Mouse (Mus musculus) hindbrain, embryonic 11.5 days (tissue): ENCODE results near the gene Rbmxl1. TPM values are rescaled to one million over a fixed set of nuclear protein-coding genes. Genes with fewer than 3 reads are reported as not detected.

ENCODE experiments used
- ATAC-seq: fragments of 200-750 bp; cut with Nextera tagmentation; 2 replicates; pipeline ENCODE4 v1.8.0; 2017; ENCODE audit warnings: mild to moderate bottlenecking, moderate TSS enrichment, moderate library complexity; ENCODE audit not compliant: low FRiP score
- DNase-seq: peaks from one replicate; pipeline ENCODE4 v3.0.0-alpha.2; 2015; ENCODE audit warnings: low spot score
- H3K27ac ChIP-seq: fragments of 300-500 bp; sonication (generic); 2 replicates; pipeline ENCODE4 v1.5.1; 2014; ENCODE audit warnings: mild to moderate bottlenecking, low read depth, low read length
- H3K27me3 ChIP-seq: fragments of 300-500 bp; sonication (generic); 2 replicates; pipeline ENCODE4 v1.6.1; 2014; ENCODE audit warnings: mild to moderate bottlenecking, low read length, moderate library complexity, mixed read lengths; ENCODE audit not compliant: control insufficient read depth, insufficient read depth
- H3K36me3 ChIP-seq: fragments of 300-500 bp; sonication (generic); 2 replicates; pipeline ENCODE4 v1.6.1; 2014; ENCODE audit warnings: mild to moderate bottlenecking, low read length, moderate library complexity, mixed read lengths; ENCODE audit not compliant: control insufficient read depth, insufficient read depth
- H3K4me1 ChIP-seq: fragments of 300-500 bp; sonication (generic); replicated peaks from 2 replicates; pipeline ENCODE4 v1.6.1; 2014; ENCODE audit warnings: low read length, mixed read lengths; ENCODE audit not compliant: control insufficient read depth, insufficient read depth
- H3K4me2 ChIP-seq: fragments of 300-500 bp; sonication (generic); replicated peaks from 2 replicates; pipeline ENCODE4 v1.6.1; 2014; ENCODE audit warnings: mild to moderate bottlenecking, low read depth, low read length
- H3K4me3 ChIP-seq: fragments of 300-500 bp; sonication (generic); 2 replicates; pipeline ENCODE4 v1.5.1; 2014; ENCODE audit warnings: low read depth, low read length
- H3K9ac ChIP-seq: fragments of 300-500 bp; sonication (generic); 2 replicates; pipeline ENCODE4 v1.6.1; 2014; ENCODE audit warnings: low read depth, low read length
- H3K9me3 ChIP-seq: fragments of 300-500 bp; sonication (generic); 2 replicates; pipeline ENCODE4 v1.6.1; 2016; ENCODE audit warnings: low read length; ENCODE audit not compliant: control insufficient read depth
- WGBS: fragments of 180-500 bp; shearing (Covaris S2); extraction: QIAGEN DNeasy Blood & Tissue Kit; methylation state at CpG from one replicate; pipeline ENCODE4 v1.1.7; 2014; 5-methylcytosine and 5-hydroxymethylcytosine counted together
- polyA plus RNA-seq: library from polyadenylated mRNA; unstranded; fragments of >200 nt; fragmentation: Nextera tagmentation; extraction: Ambion mirVana; gene quantifications from 2 replicates; pipeline ENCODE4 v1.2.1, GENCODE M21; 2014

The Rbmxl1 gene
- polyA plus RNA-seq, 1 experiment from 2014 or later = 362 TPM

DNA sequence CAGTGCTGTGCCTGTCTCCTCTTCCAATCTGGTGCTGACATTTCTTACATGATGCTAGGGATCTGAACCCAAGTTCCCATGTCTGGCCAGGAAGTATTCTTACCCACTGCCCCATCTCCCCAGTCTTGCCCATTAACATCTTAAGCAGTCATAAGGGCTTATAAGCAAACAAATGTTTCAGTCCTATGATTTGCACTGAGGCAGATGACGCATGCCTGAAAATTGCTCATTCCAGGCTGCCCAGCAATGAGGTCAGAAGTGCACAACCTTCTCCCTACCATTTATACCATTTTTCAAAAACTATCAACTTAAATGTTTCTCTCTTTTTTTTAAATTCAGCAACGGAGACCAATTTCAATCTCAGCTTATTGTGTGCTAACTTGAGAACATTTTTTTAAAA is 44.8 kb downstream of the Rbmxl1 start:
- Histone ChIP-seq H3K9me3 (no peaks in the 10 kb centered on the region; the same call in 1 of the 2 replicates), H3K4me3 (no peak overlapping the region), H3K4me2 (no peak overlapping the region), H3K27me3 (no peaks in the 10 kb centered on the region), H3K27ac (no peak overlapping the region), H3K36me3 (no peaks in the 10 kb centered on the region), H3K4me1 (no peaks in the 10 kb centered on the region), H3K9ac (no peak overlapping the region)
- ATAC-seq (no peak), DNase-seq (no peak)
- WGBS = 84% methylated on average over 2 of the region's 2 CpGs

DNA sequence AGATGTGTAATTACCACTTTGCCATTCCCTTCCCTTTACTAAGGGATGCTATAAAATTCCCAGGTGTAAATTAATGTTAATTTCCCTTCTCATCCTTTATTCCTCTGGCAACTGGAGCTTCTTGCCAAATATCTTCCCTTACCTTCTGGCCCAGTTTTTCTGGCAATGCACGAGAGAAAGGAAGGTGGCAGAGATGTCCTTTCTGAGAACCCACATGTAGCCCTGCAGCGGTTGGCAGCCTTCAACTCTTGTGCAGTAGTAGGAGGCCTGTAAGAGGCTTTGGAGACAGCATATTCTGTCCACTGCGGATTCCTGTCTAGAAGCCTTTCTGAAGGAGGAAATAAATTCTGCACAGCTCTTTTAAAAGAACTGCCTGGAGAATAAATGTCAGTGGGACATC is 52.3 kb downstream of the Rbmxl1 start:
- H3K4me2 ChIP-seq = no peak overlapping the region
- no peak overlapping the region for H3K4me3 ChIP-seq
- H3K27me3 ChIP-seq = no peaks in the 10 kb centered on the region
- H3K9me3 ChIP-seq = no peaks in the 10 kb centered on the region
- ATAC-seq (no peak), DNase-seq (no peak)
- 77% methylated on average over 3 of the region's 3 CpGs for WGBS
- H3K9ac ChIP-seq = no peak overlapping the region
- H3K27ac ChIP-seq = no peak overlapping the region
- H3K4me1 ChIP-seq = no peaks in the 10 kb centered on the region
- no peaks in the 10 kb centered on the region for H3K36me3 ChIP-seq

Other genes with a start within 250 kb of the Rbmxl1 start
- 2.6 and 3.7 TPM in 2 replicates for gene Pou4f2, start 72.3 kb downstream of the Rbmxl1 start, polyA plus RNA-seq
- 10.8 and 12.8 TPM in 2 replicates for gene Slc10a7, start 448 bp upstream of the Rbmxl1 start, polyA plus RNA-seq